Mouse (Mus musculus): ENCODE measurements around the gene Ilvbl.
"Not testable (repeated sequence)": the region's sequence is repeated elsewhere in the genome, so short reads cannot be mapped to it uniquely, and the experiment has no call there.

Ilvbl gene

DNA sequence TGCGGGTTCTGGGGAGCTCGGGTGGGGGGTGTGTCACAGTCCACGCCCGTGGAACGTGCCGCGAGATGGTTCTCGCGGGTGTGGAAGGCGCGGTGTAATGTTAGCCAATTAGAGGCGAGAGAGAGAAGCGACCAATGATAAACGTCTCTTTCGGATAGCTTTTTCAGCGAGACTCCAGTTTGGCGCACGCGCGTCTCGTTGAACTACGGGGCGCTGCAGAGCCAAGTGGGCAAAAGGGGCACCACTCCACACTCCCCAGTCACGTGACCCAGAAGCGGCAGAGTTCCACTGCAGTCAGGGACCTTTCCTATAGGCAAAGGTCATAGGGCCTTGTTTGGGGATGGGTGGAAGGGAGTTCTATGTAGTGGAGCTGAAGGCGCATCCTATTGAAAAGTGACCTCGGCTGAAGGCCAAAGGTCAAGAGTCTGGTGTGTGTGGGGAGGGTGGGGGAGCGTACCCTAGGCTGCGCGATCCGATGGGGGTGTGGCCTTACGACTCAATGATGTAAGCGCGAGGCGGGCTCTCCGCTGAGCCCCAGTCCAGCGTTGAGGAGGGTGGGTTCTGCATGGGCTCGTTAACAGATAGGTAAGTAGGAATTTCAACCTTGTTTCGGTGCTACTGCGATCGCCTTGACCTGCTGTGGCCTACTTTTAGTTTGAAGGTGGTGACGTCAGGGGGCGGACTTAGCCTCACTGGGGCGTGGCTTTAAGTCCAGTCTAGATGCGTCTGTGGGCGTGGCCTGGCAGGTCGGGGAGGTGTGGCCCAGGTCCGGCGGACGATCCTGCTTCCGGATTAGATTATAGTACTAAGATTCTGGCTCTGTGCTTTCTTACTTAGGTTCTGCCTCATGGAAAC, at the start of gene Ilvbl:
TSS of gene Ilvbl (plus strand) at position 97 of the 855 bp plus-strand sequence.
- peak; percentile 90 for DNase-seq

GRCm38 (mm10) chr10:78525071-78525470, 49.1 kb upstream of the Ilvbl start:
- DNase-seq, result not testable (repeated sequence)

- no peak for DNase-seq
Measured at GRCm38 (mm10) chr10:78525511-78525910, 48.6 kb upstream of the Ilvbl start.

GRCm38 (mm10) chr10:78540943-78541342, 33.2 kb upstream of the Ilvbl start:
- no peak for DNase-seq

- DNase-seq, result no peak
Measured at GRCm38 (mm10) chr10:78565070-78565469, 9.1 kb upstream of the Ilvbl start.

DNA sequence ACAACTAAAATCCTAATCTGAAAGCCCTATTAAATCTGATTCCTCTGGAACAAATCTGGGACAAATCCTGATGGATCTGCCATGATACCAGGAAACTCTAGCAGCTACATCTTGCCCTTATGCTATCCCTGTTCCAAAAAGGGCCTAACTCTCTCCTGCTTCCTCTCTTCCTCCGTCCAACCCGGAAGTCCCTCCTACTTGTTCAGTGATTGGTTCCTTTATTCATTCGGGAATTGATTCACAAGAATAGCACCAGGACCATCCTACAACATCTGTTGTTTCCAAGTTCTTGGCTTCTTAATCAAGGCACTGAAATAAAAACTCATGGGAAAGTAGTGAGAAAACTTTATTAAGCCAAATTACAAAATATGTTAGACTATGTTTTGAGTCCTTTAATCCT, 5.0 kb upstream of the Ilvbl start:
- no peak for DNase-seq

- no peak for DNase-seq
Measured at GRCm38 (mm10) chr10:78569686-78570085, 4.5 kb upstream of the Ilvbl start.

DNA sequence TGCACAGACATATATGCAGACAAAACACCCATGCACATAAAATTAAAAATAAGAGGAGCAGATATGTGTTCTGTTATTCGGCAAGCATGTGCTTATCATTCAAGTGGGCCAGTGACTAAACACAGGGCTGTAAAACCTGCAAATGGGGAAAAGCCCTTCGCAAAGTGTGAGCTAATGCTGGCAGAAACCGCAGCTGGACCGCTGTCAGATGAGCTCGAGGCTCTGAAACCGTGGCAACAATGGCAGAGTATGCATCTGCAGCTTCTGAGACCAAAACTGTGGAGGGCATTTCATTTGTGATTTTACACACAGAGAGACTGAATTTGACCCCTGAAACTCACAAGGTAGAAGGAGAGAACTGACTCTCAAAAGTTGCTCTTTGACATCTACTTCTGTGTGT, 3.7 kb upstream of the Ilvbl start:
- no peak for DNase-seq

GRCm38 (mm10) chr10:78570897-78571296, 3.2 kb upstream of the Ilvbl start:
- DNase-seq, result no peak

DNA sequence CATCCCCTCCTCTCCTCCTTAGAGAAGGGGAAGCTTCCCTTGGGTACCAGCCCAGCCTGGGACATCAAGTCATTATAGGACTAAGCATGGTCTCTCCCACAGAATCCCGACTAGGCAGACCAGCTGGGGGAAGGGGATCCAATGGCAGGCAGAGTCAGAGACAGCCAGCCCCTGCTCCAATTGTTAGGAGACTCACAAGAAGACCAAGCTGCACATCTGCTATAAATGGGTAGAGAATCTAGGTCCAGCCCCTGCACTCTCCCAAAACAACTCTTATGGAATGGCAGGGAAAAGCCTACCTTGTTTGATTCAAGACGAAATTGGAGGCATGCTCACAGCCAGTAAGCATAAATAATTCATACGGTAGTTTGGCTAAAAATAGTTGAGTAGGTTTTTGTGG, 920 bp upstream of the Ilvbl start:
- DNase-seq, result no peak

- no peak for DNase-seq
Measured at GRCm38 (mm10) chr10:78575105-78575632, 1.0 kb downstream of the Ilvbl start.

DNA sequence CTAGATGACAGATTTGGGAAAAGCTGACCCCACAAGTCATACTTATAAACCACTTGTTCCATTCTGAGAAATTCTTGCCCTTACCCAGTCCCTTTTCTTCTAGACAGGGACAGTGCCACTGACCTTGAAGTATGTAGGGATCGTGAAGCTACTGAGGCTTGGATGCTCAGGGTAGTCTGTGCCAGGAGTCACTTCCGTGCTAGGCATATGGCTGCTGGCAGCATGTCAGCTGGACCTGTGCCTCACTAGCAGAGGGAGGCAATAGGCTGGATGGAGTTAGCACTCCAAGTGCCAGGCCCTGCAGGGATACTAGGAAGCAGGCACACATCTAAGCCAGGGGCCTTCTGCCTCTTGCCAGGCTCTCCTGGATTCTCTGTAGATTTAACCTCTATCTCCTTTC, 1.5 kb downstream of the Ilvbl start:
- DNase-seq, result no peak

DNA sequence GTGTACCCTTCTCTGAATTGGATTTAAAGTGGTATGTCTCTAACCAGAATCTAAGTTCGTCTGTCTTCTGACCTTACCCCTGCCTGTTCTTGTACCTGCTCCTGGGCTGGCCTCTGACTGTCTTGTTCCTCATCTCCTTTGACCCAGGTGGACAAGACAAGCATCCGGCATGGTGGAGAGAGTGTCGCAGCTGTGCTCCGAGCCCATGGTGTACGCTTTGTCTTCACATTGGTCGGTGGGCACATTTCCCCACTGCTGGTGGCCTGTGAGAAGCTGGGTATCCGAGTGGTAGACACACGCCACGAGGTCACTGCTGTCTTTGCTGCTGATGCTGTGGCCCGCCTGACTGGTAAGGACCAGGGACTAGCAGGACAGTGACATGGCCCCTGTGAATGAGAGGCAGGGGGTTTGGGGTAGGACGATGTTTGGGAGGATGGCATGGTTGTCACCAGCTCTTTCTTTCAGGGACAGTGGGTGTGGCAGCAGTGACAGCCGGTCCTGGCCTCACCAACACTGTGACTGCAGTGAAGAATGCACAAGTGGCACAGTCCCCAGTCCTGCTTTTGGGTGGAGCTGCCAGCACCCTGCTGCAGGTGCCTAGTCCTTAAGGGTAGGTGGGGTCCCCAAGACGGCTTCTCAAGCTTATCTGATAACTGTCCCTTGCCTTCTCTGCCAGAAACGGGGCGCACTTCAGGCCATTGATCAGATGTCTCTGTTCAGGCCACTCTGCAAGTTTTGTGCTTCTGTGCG, 2.5 kb downstream of the Ilvbl start:
- DNase-seq, result no peak

DNA sequence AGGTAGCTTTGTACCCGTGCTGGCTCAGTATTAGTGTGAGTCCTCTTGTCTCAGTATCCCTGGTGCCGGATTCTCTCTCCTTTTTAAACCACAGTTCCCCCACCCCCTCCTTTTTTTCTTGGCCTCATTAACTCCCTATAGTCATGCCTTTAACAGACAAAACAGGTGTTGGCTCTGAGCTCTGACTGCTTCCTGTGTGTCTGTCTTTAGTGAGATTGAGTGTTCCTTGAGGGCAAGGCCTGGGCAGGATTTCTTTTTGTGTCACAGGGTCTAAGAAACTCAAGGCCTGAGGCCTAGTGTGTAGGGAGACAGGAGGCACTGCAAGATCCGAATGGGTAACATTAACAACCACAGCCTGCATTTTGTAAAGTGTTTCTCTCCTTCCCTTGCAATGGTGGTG, 4.1 kb downstream of the Ilvbl start:
- no peak for DNase-seq

- no peak for DNase-seq
Measured at GRCm38 (mm10) chr10:78581121-78581520, 7.0 kb downstream of the Ilvbl start.

DNA sequence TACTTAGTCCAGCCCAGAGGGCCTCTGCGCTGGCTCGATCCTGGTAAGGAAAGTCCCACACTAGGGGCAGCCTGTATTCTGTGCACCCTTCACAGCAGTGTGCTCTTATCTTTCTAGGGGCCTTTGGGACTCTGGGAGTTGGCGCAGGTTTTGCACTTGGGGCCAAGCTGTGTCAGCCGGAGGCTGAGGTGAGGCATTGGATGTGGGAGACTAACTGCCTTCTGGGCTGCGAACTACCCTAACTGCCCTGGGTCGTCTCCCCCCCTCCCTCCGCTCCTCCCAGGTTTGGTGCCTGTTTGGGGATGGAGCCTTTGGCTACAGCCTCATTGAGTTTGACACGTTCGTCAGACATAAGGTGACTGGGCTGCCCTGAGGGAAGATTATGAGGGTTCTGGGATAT, 9.2 kb downstream of the Ilvbl start:
- DNase-seq, result no peak

DNA sequence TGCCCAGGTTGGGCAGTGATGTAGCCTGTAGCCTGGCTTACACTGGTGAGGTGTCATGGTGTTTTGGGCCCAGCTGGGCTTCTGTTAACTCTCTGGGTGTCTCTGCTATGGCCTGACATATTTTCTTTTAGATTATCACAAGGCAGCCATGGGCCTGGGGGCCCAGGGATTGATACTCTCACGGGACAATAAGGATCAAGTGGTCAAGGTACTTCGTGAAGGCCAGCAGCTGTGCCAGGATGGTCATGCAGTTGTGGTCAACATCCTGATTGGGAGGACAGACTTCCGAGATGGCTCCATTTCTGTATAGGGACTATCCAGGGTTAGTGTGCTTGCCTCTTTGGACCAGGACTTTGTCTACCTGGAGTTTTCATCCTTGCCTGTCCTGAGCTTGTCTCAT, 9.8 kb downstream of the Ilvbl start:
- DNase-seq, result no peak

GRCm38 (mm10) chr10:78584996-78585395, 10.8 kb downstream of the Ilvbl start:
- DNase-seq, result no peak

DNA sequence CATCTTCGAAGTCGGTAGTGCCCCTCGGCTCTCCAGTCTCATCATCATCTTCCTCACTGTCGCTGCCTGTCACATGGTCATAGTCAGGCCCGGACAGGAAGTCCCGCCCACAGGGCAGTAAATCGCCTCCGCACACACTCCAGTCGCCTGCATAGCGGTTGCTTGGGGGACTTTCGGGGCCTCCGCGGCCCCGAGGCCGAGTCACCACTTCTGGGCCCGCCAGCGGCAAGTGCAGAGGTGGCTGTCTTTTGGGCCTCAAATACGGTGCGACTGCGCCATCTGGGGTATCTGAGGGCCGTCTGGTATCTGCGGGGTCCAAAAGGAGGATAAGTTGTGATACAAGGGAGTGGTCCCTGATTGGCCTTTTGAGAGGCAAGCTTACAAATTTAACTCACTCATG, 11.5 kb downstream of the Ilvbl start:
- no peak for DNase-seq

GRCm38 (mm10) chr10:78586026-78586425, 11.9 kb downstream of the Ilvbl start:
- DNase-seq, result no peak

GRCm38 (mm10) chr10:78589291-78589690, 15.1 kb downstream of the Ilvbl start:
- DNase-seq, result no peak

- no peak for DNase-seq
Measured at GRCm38 (mm10) chr10:78589901-78590300, 15.8 kb downstream of the Ilvbl start.

DNA sequence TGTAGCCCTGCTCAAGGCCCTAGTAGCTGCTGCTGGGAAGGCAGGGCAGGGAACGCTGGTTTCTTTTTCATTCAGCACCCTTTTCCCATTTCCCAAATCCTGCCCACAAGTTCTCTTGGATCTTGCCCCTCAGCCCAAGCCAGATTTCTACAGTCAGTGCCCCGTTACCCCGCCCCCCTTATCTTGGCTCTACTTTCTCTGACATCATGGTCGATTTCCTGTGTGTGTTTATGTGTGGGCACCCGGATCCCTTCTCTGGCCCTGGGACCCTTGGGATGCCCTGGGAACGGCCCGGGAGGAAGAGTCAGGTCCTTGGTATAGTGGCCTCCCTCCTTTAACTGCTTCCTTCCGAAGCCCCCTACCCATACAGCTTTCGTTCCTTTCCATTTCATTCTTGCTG, 16.6 kb downstream of the Ilvbl start:
- DNase-seq, result no peak
